30 mouse cellular contexts compared by ENCODE assay signal in the genomic region with DNA sequence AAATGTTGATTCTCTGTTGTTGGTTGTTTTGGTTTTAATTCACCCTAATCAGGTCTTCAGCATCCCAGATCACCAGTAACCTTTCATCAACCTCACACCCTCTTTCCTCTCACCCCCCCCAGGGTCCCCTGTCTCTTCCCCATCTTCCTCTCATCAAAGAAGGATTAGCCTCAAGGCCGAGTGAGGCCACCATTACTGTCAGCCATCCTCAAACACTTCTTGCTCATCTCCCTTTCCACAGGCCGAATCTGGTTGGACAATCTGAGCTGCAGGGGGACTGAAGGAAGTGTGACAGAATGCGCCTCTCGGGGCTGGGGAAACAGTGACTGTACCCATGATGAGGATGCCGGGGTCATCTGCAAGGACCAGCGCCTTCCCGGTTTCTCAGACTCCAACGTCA.
"Had no signal": no experiment of that assay in that cellular context is flagged by ENCODE, and none has a peak within 500 bp of the region (broad histone marks: within the 10 kb centered on the region; RNA-seq: fewer than 3 reads in every experiment).

No protein-coding gene starts in this region.

- H3K9me3 ChIP-seq: limb, embryonic 10.5 days; limb, embryonic 12.5 days; limb, embryonic 13.5 days; limb, embryonic 15.5 days; liver, embryonic 12.5 days; liver, embryonic 13.5 days; liver, embryonic 15.5 days; lung, embryonic 15.5 days; megakaryocyte, embryonic 14.5 days; midbrain, embryonic 10.5 days; midbrain, embryonic 12.5 days; midbrain, embryonic 13.5 days; midbrain, embryonic 15.5 days; neural tube, embryonic 12.5 days had no signal

- H3K27me3 ChIP-seq: limb, embryonic 15.5 days; lung, embryonic 15.5 days; megakaryocyte, embryonic 14.5 days had no signal

- H3K4me2 ChIP-seq: limb, embryonic 13.5 days; limb, embryonic 15.5 days; liver, embryonic 11.5 days; liver, embryonic 12.5 days; liver, embryonic 13.5 days; liver, embryonic 15.5 days; lung, embryonic 15.5 days; midbrain, embryonic 11.5 days; midbrain, embryonic 12.5 days; midbrain, embryonic 13.5 days; midbrain, embryonic 15.5 days; neural tube, embryonic 12.5 days had no signal

- DNase-seq: left cerebral cortex, postnatal 4 days; liver; liver, embryonic 13.5 days; liver, postnatal 0 days; lung, adult 18-20 months; lung, adult 2 months; lung, postnatal 14 days; lung, postnatal 36 days; midbrain, embryonic 14.5 days had no signal

- H3K27ac ChIP-seq: left cerebral cortex, adult 2 months; limb, embryonic 10.5 days; limb, embryonic 12.5 days; limb, embryonic 13.5 days; limb, embryonic 15.5 days; lung, embryonic 15.5 days; macrophage; midbrain, embryonic 10.5 days; midbrain, embryonic 12.5 days; midbrain, embryonic 13.5 days; midbrain, embryonic 15.5 days; neural tube, embryonic 12.5 days had no signal

- ATAC-seq: liver, embryonic 12.5 days; liver, postnatal 0 days; lung, postnatal 0 days; midbrain, embryonic 13.5 days; midbrain, embryonic 15.5 days; midbrain, embryonic 16.5 days had no signal

- H3K9ac ChIP-seq: limb, embryonic 12.5 days; limb, embryonic 13.5 days; limb, embryonic 15.5 days; liver, embryonic 12.5 days; liver, embryonic 14.5 days; liver, embryonic 15.5 days; liver, postnatal 0 days; lung, embryonic 15.5 days; midbrain, embryonic 12.5 days; midbrain, embryonic 13.5 days; midbrain, embryonic 15.5 days; neural tube, embryonic 12.5 days had no signal

- H3K4me3 ChIP-seq: left cerebral cortex, adult 2 months; limb, embryonic 10.5 days; limb, embryonic 12.5 days; limb, embryonic 13.5 days; limb, embryonic 15.5 days; liver, embryonic 12.5 days; liver, embryonic 13.5 days; liver, embryonic 15.5 days; lung, embryonic 15.5 days; megakaryocyte, embryonic 14.5 days; midbrain, embryonic 10.5 days; midbrain, embryonic 12.5 days; midbrain, embryonic 13.5 days; midbrain, embryonic 15.5 days; myocyte; neural tube, embryonic 12.5 days had no signal

- H3K36me3 ChIP-seq: limb, embryonic 10.5 days; limb, embryonic 15.5 days; lung, embryonic 15.5 days; midbrain, embryonic 10.5 days; midbrain, embryonic 12.5 days; midbrain, embryonic 13.5 days; midbrain, embryonic 15.5 days; neural tube, embryonic 12.5 days had no signal
